Mouse (Mus musculus): Measurements from ENCODE around the gene Hlx.

Gene Hlx

DNA sequence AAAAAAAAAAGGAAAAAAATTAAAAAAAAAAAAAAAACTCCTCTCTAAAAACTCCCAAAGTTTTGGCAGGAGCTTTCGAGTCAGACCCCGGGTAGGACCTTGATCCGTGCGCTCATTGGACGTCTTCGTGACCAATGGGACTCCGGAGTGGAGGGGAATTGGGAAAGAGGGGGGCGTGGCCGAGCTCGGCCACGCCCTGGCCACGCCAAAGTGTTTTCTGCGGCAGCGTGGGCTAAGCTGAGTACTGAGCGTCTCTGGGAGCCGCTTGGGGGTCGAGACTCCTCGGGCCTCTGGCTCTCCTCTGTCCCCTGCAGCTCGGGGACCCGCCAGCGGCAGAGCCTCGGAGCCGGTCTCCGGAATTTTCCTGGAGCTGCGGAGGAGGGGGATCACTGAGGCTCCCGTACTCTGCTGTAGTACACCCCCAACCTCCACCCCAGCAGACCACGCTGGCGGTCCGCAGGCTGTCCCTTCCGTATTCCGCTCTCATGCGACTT is at the start of gene Hlx:
TSS of gene Hlx (minus strand) at position 64 of the 494 bp plus-strand sequence.
- peak; percentile 53 for DNase-seq

DNA sequence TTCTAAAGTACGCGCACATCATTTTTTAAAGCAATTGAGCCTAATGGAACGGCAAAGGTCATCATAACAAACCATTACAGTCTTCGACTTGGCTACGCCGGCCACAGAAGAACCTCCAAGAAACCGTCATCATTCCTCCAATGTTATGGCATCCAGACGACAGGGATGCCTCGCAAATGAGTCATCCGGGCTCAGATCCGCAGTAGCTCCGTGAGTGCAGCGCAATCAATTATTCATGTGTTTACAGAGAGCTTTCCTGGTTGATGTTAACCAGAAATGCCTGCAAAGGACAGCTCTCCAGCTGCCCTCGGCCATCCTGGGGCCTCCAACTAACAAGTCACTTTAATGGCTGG is 49.7 kb upstream of the Hlx start:
- no peak for DNase-seq

GRCm38 (mm10) chr1:184781286-184782160 is 49.1 kb upstream of the Hlx start:
- DNase-seq: no peak

- DNase-seq: no peak
Measured at GRCm38 (mm10) chr1:184778157-184778556, 45.7 kb upstream of the Hlx start.

GRCm38 (mm10) chr1:184777061-184777795 is 44.8 kb upstream of the Hlx start:
- DNase-seq: peak; percentile 25

- DNase-seq: no peak
Measured at GRCm38 (mm10) chr1:184775289-184775688, 42.9 kb upstream of the Hlx start.

- no peak for DNase-seq
Measured at GRCm38 (mm10) chr1:184771891-184772249, 39.5 kb upstream of the Hlx start.

DNA sequence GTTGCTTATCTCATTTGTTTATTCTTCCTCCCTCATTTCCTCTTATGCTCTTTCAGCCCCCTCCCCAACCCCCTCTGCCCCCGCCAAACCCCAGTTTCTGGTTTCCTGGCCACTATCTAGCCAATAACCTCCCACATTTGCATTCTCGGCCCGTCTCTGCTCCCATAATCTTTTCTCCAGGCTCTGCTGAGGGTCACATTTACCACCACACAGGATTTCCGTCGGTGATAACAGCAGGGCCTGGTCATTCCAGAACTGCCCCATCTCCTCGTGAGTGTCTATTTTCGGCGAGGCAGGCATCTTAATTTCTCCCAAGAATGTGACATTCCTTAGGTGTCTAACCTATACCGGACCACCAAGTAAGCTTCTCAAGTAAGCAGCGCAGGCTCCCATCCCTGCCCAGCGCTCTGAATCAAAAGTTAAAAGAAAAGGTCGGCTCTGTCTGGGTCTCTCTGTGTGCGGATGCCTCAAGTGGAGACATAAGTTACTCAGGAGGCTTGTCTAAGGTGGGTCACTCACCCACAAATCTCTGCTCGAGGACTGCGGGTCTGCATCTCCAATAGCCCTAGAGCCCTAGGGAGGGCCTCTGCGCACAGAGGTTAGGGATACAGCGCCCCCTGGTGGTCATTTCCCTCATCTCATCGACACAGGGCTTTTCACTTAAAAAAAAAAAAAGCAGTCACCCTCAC is 38.9 kb upstream of the Hlx start:
- peak; percentile 90 for DNase-seq

DNA sequence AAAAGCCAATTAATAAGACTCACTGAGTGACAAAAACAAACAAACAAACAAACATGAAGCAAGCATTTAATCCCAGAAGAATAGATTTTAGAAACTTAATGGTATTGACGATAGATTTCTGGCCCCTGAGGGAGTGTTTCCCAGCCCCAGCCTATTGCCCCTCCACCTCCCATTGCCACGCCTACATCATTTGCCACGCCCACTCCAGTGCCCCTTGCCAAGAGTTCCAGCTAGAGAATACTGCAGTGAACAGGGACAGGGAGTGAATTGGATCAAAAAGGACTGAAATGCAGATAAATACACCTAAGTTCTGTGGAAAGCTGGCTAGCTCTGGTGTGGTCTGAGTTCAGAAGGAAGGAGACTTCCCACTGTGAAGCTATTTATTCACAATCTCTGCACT is 31.4 kb upstream of the Hlx start:
- DNase-seq: no peak

- no peak for DNase-seq
Measured at GRCm38 (mm10) chr1:184762941-184763340, 30.5 kb upstream of the Hlx start.

GRCm38 (mm10) chr1:184761988-184762387 is 29.6 kb upstream of the Hlx start:
- no peak for DNase-seq

DNA sequence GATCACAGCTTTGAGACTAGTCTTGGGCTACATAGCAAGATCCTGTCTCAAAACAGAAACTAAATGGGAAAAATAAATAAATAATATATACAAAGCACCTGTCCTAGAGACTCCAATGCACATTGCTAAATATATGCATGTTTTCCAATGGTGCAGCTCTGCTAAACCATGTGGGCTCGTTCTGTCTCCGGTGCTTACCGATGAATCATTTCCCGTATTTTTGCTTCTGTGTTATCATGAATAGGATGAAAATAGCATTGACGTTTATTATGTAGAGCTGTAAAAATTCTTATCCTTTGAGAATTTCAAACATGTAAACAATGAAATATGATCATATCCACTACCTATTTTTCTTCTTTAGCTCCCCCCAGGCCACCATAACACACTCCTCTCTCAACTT is 20.3 kb upstream of the Hlx start:
- no peak for DNase-seq

DNA sequence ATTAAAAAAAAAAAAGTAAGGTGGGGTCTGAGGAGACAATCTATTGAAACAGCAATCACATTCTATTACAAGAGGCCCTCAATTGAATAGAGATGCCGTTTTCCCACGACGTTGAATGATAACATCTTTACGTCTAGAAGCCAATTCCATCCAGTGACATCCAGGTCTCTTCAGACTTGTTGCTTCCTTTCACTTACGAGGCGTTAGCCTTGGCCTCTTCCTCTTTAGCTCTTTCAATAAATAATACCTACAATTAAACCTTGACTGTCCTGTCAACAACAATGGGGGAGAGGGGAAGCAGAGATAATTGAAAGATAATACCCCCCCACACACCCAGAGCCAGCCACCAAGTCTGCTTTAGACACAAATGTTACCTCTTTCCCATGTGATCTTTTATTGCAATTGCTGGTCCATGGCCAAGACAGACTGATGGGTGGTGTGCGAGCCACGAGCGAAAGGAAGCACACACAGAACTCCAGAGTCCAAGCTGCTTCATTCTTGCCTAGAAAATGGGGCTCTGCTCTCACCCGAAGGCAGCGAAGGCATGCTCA is 17.8 kb upstream of the Hlx start:
- DNase-seq: no peak

- DNase-seq: no peak
Measured at GRCm38 (mm10) chr1:184748692-184749152, 16.3 kb upstream of the Hlx start.

DNA sequence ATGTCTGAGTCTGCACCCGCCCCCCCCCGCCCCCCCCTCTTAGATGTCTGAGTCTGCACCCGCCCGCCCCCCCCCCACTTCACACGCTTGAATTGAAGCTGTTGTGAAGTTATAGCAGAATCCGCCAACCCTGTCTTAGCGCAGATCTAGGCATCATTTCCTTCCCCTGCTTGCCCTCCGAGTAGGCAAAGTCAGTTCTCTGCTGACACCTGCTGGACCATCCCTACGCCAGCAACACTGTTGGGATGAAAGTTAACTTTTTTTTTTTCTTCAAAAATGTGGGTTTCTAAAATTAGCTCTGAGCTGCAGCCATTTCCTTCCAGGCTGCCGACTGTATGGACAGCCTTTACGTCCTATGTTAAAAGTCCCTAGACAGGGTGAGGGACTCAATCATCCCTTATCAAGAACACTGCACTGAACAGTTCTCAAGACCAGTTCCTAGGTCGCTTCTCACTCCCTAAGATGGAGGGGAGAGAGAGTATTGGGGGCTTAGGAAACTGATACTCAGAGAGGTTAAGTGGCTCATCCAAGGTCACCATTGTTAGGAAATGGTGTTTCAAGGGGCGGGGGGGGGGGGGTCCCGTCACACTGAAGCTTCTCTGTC is 5.6 kb upstream of the Hlx start:
- DNase-seq: peak; percentile 75

- no peak for DNase-seq
Measured at GRCm38 (mm10) chr1:184737228-184737627, 4.8 kb upstream of the Hlx start.

DNA sequence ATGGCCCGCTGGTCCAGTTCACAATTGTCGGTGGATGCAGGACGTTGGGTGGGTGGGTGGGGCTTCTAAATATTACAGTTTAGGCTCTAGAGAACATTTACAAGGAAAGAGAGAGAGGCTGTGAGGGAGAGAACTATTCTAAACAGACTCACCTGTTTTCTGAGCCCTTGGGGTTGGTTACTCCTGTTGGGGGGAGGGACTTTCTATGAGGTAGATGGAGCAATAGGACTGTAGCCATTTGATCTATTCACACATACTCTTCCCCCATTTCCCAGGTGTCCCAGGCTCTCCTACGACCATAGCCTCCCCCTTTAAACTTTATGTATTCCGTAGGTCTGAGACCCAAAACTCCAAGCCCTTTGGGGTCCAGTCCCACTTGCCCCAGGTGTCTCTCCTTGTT is 3.8 kb upstream of the Hlx start:
- no peak for DNase-seq

GRCm38 (mm10) chr1:184734991-184735920 is 2.8 kb upstream of the Hlx start:
- DNase-seq: no peak

- DNase-seq: peak; percentile 34
Measured at GRCm38 (mm10) chr1:184734067-184734830, 1.8 kb upstream of the Hlx start.

- peak; percentile 32 for DNase-seq
Measured at GRCm38 (mm10) chr1:184733300-184734066, 1.1 kb upstream of the Hlx start.
